Mouse (Mus musculus) liver, embryonic 11.5 days (tissue): ENCODE measurements around the gene Lmln. TPM values are rescaled to one million over a fixed set of nuclear protein-coding genes. Genes with fewer than 3 reads are reported as not detected.
A peak's percentile ranks its signal among the peaks of the same experiment; 100 is the strongest.
"Not testable (repeated sequence)": the region's sequence is repeated elsewhere in the genome, so short reads cannot be mapped to it uniquely, and the experiment has no call there.

Experiments used
- ATAC-seq: fragments of 200-750 bp; cut with Nextera tagmentation; replicated peaks from 2 replicates; pipeline ENCODE4 v1.8.0; 2017; ENCODE audit warnings: moderate number of reproducible peaks, mild to moderate bottlenecking, moderate TSS enrichment, moderate library complexity; ENCODE audit not compliant: low FRiP score
- DNase-seq: peaks from one replicate; pipeline ENCODE4 v3.0.0-alpha.2; 2017; ENCODE audit warnings: low spot score
- H3K27ac ChIP-seq: fragments of 300-500 bp; sonication (generic); 2 replicates; pipeline ENCODE4 v1.5.1; 2014; ENCODE audit warnings: mild to moderate bottlenecking, low read depth, low read length, control low read depth
- H3K27me3 ChIP-seq: fragments of 300-500 bp; sonication (generic); replicated peaks from 2 replicates; pipeline ENCODE4 v1.6.1; 2014; ENCODE audit warnings: low read length, mixed read lengths; ENCODE audit not compliant: control insufficient read depth, insufficient read depth
- H3K36me3 ChIP-seq: fragments of 300-500 bp; sonication (generic); 2 replicates; pipeline ENCODE4 v1.6.1; 2014; ENCODE audit warnings: mild to moderate bottlenecking, low read length, moderate library complexity, mixed read lengths; ENCODE audit not compliant: control insufficient read depth, insufficient read depth
- H3K4me1 ChIP-seq: fragments of 300-500 bp; sonication (generic); replicated peaks from 2 replicates; pipeline ENCODE4 v1.6.1; 2014; ENCODE audit warnings: low read length, mixed read lengths; ENCODE audit not compliant: control insufficient read depth, insufficient read depth
- H3K4me2 ChIP-seq: fragments of 300-500 bp; sonication (generic); 2 replicates; pipeline ENCODE4 v1.6.1; 2014; ENCODE audit warnings: mild to moderate bottlenecking, control low read depth, moderate library complexity
- H3K4me3 ChIP-seq: fragments of 300-500 bp; sonication (generic); 2 replicates; pipeline ENCODE4 v1.5.1; 2014; ENCODE audit warnings: low read depth, low read length, control low read depth
- H3K9ac ChIP-seq: fragments of 300-500 bp; sonication (generic); 2 replicates; pipeline ENCODE4 v1.6.1; 2014; ENCODE audit warnings: low read depth, low read length, control low read depth
- H3K9me3 ChIP-seq: fragments of 300-500 bp; sonication (generic); 2 replicates; pipeline ENCODE4 v1.6.1; 2016; ENCODE audit warnings: low read length, inconsistent platforms, mixed read lengths; ENCODE audit not compliant: control insufficient read depth
- WGBS: fragments of 180-500 bp; shearing (Covaris S2); extraction: QIAGEN DNeasy Blood & Tissue Kit; methylation state at CpG from one replicate; pipeline ENCODE4 v1.1.7; 2014; 5-methylcytosine and 5-hydroxymethylcytosine counted together
- microRNA counts: library from miRNA; unstranded; fragments of <30 nt; microRNA quantifications from one replicate; lab custom pipeline; 2015
- microRNA-seq: library from miRNA; unstranded; fragments of <30 nt; microRNA quantifications from one replicate; pipeline ENCODE4, GENCODE M21; 2017; ENCODE audit warnings: borderline number of aligned reads
- polyA plus RNA-seq: library from polyadenylated mRNA; unstranded; fragments of >200 nt; fragmentation: Nextera tagmentation; extraction: Ambion mirVana; gene quantifications from 2 replicates; pipeline ENCODE4 v1.2.1, GENCODE M21; 2014

Lmln gene
- polyA plus RNA-seq, 1 experiment from 2014 or later, result 2.8 TPM

- Histone ChIP-seq H3K9me3 (no peaks in the 10 kb centered on the region), H3K4me2 (no peak overlapping the region), H3K4me1 (no peaks in the 10 kb centered on the region), H3K4me3 (no peak overlapping the region), H3K27me3 (no peaks in the 10 kb centered on the region), H3K36me3 (no peaks in the 10 kb centered on the region), H3K27ac (no peak overlapping the region), H3K9ac (no peak overlapping the region)
- ATAC-seq, result no peak
- no peak for DNase-seq
- WGBS, result 61% methylated on average over 9 of the region's 9 CpGs
Observed at GRCm38 (mm10) chr16:33170716-33171587, 108.6 kb downstream of the Lmln start.

- no peak overlapping the region for H3K4me2 ChIP-seq
- no peak overlapping the region for H3K9ac ChIP-seq
- no peak for DNase-seq
- no peaks in the 10 kb centered on the region for H3K4me1 ChIP-seq
- WGBS, result 77% methylated on average over 6 of the region's 6 CpGs
- no peak for ATAC-seq
- no peaks in the 10 kb centered on the region for H3K27me3 ChIP-seq
- H3K9me3 ChIP-seq, result no peaks in the 10 kb centered on the region
- H3K36me3 ChIP-seq, result no peaks in the 10 kb centered on the region
- H3K27ac ChIP-seq, result no peak overlapping the region
- H3K4me3 ChIP-seq, result no peak overlapping the region
Observed at GRCm38 (mm10) chr16:33171800-33172199, 109.5 kb downstream of the Lmln start.

GRCm38 (mm10) chr16:33173151-33173550, 110.8 kb downstream of the Lmln start:
- Histone ChIP-seq H3K4me2 (no peak overlapping the region), H3K27me3 (no peaks in the 10 kb centered on the region), H3K27ac (no peak overlapping the region), H3K36me3 (no peaks in the 10 kb centered on the region), H3K4me3 (no peak overlapping the region), H3K9ac (no peak overlapping the region), H3K9me3 (no peaks in the 10 kb centered on the region), H3K4me1 (no peaks in the 10 kb centered on the region)
- WGBS, result 72% methylated on average over 5 of the region's 5 CpGs
- DNase-seq, result no peak
- no peak for ATAC-seq

GRCm38 (mm10) chr16:33174695-33175094, 112.4 kb downstream of the Lmln start:
- Histone ChIP-seq H3K4me1 (no peaks in the 10 kb centered on the region), H3K4me2 (no peak overlapping the region), H3K9me3 (no peaks in the 10 kb centered on the region), H3K36me3 (no peaks in the 10 kb centered on the region), H3K27me3 (no peaks in the 10 kb centered on the region), H3K27ac (no peak overlapping the region), H3K9ac (no peak overlapping the region), H3K4me3 (no peak overlapping the region)
- DNase-seq (no peak), ATAC-seq (no peak)

GRCm38 (mm10) chr16:33176831-33177230, 114.5 kb downstream of the Lmln start:
- H3K27me3 ChIP-seq, H3K9me3 ChIP-seq, H3K4me2 ChIP-seq, H3K4me1 ChIP-seq, ATAC-seq, H3K36me3 ChIP-seq, DNase-seq, H3K27ac ChIP-seq, H3K4me3 ChIP-seq, H3K9ac ChIP-seq: not testable (repeated sequence)
- WGBS, result 85% methylated on average over 5 of the region's 5 CpGs

MicroRNAs encoded within 50 kb of the gene (microRNA counts, 519-probe panel; counts per million panel counts)
- not detected for microRNA mmu-miR-1947 (lab: Ali Mortazavi, UCI)

Small RNA genes within 50 kb of the gene (microRNA-seq; reads per million reads assigned to microRNA genes)
- not detected for gene Gm22231
- 12.7 reads per million, percentile 25 among the genes with 10 or more reads in this experiment for gene Mir1947

Other genes starting within 250 kb of the Lmln start
- 79.9 and 92.7 TPM in 2 replicates for gene Fyttd1, start 185.0 kb upstream of the Lmln start, polyA plus RNA-seq
- gene Rubcn, start 184.8 kb upstream of the Lmln start, polyA plus RNA-seq, result 10.6 and 11.0 TPM in 2 replicates
- 15.9 and 16.3 TPM in 2 replicates for gene Lrch3, start 148.4 kb upstream of the Lmln start, polyA plus RNA-seq
- 4.1 and 4.2 TPM in 2 replicates for gene Iqcg, start 6.3 kb upstream of the Lmln start, polyA plus RNA-seq
- gene Rpl35a, start 6.1 kb upstream of the Lmln start, polyA plus RNA-seq, result 1,254 and 1,406 TPM in 2 replicates
- gene Osbpl11, start 122.5 kb downstream of the Lmln start, polyA plus RNA-seq, result 14.8 and 15.1 TPM in 2 replicates
- 57.8 and 63.5 TPM in 2 replicates for gene Snx4, start 188.9 kb downstream of the Lmln start, polyA plus RNA-seq